10 mouse cellular contexts compared by ENCODE assay signal in the genomic region with DNA sequence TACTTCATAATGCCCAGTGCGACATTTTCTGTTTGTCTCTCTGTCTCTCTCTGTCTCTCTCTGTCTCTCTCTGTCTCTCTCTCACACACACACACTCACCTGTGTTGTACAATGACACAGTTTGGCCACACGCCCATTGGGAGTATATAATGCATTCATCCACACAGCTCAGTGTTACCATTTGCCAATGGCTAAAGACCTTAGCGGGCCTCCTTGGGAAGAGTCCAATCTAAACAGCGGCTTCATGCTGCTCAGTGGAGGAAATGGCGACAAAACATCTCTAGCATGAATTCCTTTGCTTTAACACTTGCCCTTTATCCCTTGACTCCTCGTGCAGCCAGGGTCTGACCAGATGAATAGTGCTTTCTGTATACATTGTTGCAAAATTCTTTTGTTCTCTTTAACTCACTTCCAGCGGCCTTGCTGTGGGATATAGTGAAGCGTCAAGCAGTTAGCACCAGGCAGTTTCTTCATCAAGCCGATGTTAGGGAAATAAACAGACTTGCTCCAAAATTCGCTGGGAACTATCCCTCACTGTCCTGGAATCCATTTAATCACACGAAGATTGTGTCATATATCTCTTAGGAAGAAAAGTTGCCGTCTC. TPM values are rescaled to one million over a fixed set of nuclear protein-coding genes. Genes with fewer than 3 reads are reported as not detected.
DNase-seq lines count a peak whose midpoint lies in the region; ATAC-seq and TF ChIP-seq lines count a peak whose summit lies in the region.
"Had no signal": no experiment of that assay in that cellular context is flagged by ENCODE, and none has a peak within 500 bp of the region (broad histone marks: within the 10 kb centered on the region; RNA-seq: fewer than 3 reads in every experiment).

No protein-coding gene starts in this region.

- DNase-seq in forebrain, postnatal 0 days, result no peak
- no peak for DNase-seq in lung, adult 18-20 months
- DNase-seq in brain, embryonic 14.5 days (ENCODE audit: low read depth), result peak; percentile 59
- DNase-seq in kidney, postnatal 14 days, result peak; percentile 73
- DNase-seq in frontal cortex, postnatal 25 days (ENCODE audit: low spot score in 2 of 2), result no peak
- no peak for DNase-seq in stomach, postnatal 0 days (ENCODE audit: low spot score)

- H3K27me3 ChIP-seq in forebrain, embryonic 12.5 days, result no peaks in the 10 kb centered on the region; the same call in 1 of the 2 replicates
- no peaks in the 10 kb centered on the region for H3K27me3 ChIP-seq in forebrain, postnatal 0 days (ENCODE audit: insufficient read depth, low read length)
- H3K27me3 ChIP-seq in lung, embryonic 15.5 days, result no peaks in the 10 kb centered on the region
- no peaks in the 10 kb centered on the region for H3K27me3 ChIP-seq in stomach, postnatal 0 days (ENCODE audit: control insufficient read depth, insufficient read depth, low read length)
- H3K27me3 ChIP-seq: heart, embryonic 15.5 days; limb, embryonic 13.5 days had no signal

- TF ChIP-seq POLR2A in brain, embryonic 14.5 days (IDR thresholded peaks at IDR 0.05; ENCODE audit: borderline replicate concordance, extremely low read depth, insufficient read depth, insufficient read length, poor library complexity, severe bottlenecking), result no peak

- H3K4me1 ChIP-seq in forebrain, embryonic 12.5 days, result peaks cover 15% of the 10 kb centered on the region
- peaks cover 2% of the 10 kb centered on the region; the same call in 1 of the 2 replicates for H3K4me1 ChIP-seq in forebrain, postnatal 0 days (ENCODE audit: insufficient read depth)
- peaks cover 13% of the 10 kb centered on the region; the same call in 1 of the 2 replicates for H3K4me1 ChIP-seq in lung, embryonic 15.5 days
- no peaks in the 10 kb centered on the region for H3K4me1 ChIP-seq in stomach, postnatal 0 days (replicated peaks; ENCODE audit: control insufficient read depth, insufficient read depth)

- H3K4me2 ChIP-seq in forebrain, embryonic 12.5 days, result no peak overlapping the region
- no peak overlapping the region for H3K4me2 ChIP-seq in forebrain, postnatal 0 days (ENCODE audit: low read depth)
- H3K4me2 ChIP-seq in lung, embryonic 15.5 days, result no peak overlapping the region
- H3K4me2 ChIP-seq in stomach, postnatal 0 days (replicated peaks; ENCODE audit: low read depth), result no peak overlapping the region
- H3K4me2 ChIP-seq: heart, embryonic 15.5 days; limb, embryonic 13.5 days had no signal

- no peak for ATAC-seq in forebrain, embryonic 12.5 days (ENCODE audit: low FRiP score)
- ATAC-seq in forebrain, postnatal 0 days, result no peak
- ATAC-seq in lung, embryonic 15.5 days (ENCODE audit: borderline replicate concordance, extremely low read depth, low FRiP score, low TSS enrichment), result peak; percentile 50; the same call in 1 of the 2 replicates
- no peak; the same call in 1 of the 2 replicates for ATAC-seq in stomach, postnatal 0 days (ENCODE audit: low FRiP score, low TSS enrichment)

- no peak for TF ChIP-seq EP300 in stomach, postnatal 0 days (optimal IDR thresholded peaks at IDR 0.05)

- 0 out of 2 replicates have a peak overlapping the region, but pooled peaks have one; percentile 42 for H3K27ac ChIP-seq in forebrain, embryonic 12.5 days
- H3K27ac ChIP-seq in forebrain, postnatal 0 days (ENCODE audit: low read depth, low read length), result no peak overlapping the region
- H3K27ac ChIP-seq in lung, embryonic 15.5 days, result no peak overlapping the region
- H3K27ac ChIP-seq in stomach, postnatal 0 days (replicated peaks), result no peak overlapping the region
- H3K27ac ChIP-seq: heart, embryonic 15.5 days; limb, embryonic 13.5 days had no signal

- no peaks in the 10 kb centered on the region for H3K36me3 ChIP-seq in forebrain, embryonic 12.5 days (replicated peaks)
- no peaks in the 10 kb centered on the region for H3K36me3 ChIP-seq in forebrain, postnatal 0 days (ENCODE audit: insufficient read depth)
- H3K36me3 ChIP-seq in lung, embryonic 15.5 days, result no peaks in the 10 kb centered on the region
- no peaks in the 10 kb centered on the region for H3K36me3 ChIP-seq in stomach, postnatal 0 days (ENCODE audit: control insufficient read depth, insufficient read depth, low read length)
- H3K36me3 ChIP-seq: heart, embryonic 15.5 days; limb, embryonic 13.5 days had no signal

- TF ChIP-seq CTCF in forebrain, postnatal 0 days (IDR thresholded peaks at IDR 0.05; ENCODE audit: low read depth), result no peak
- TF ChIP-seq CTCF in brain, embryonic 14.5 days (IDR thresholded peaks at IDR 0.05; ENCODE audit: borderline replicate concordance, extremely low read depth, insufficient read depth, insufficient read length), result no peak
- no peak for TF ChIP-seq CTCF in stomach, postnatal 0 days (IDR thresholded peaks at IDR 0.05; ENCODE audit: low read depth)

- no peak overlapping the region for H3K4me3 ChIP-seq in forebrain, embryonic 12.5 days (replicated peaks)
- H3K4me3 ChIP-seq in forebrain, postnatal 0 days (ENCODE audit: low read depth, low read length), result no peak overlapping the region
- H3K4me3 ChIP-seq in lung, embryonic 15.5 days, result no peak overlapping the region
- no peak overlapping the region for H3K4me3 ChIP-seq in stomach, postnatal 0 days (ENCODE audit: low read depth, low read length)
- H3K4me3 ChIP-seq: heart, embryonic 15.5 days; limb, embryonic 13.5 days had no signal

- 42% methylated on average over 12 of the region's 12 CpGs for WGBS in forebrain, embryonic 12.5 days
- WGBS in forebrain, postnatal 0 days, result 33% methylated on average over 12 of the region's 12 CpGs
- 29% methylated on average over 12 of the region's 12 CpGs for WGBS in lung, embryonic 15.5 days
- WGBS in stomach, postnatal 0 days, result 40% methylated on average over 12 of the region's 12 CpGs

- no peak overlapping the region for H3K9ac ChIP-seq in forebrain, embryonic 12.5 days
- H3K9ac ChIP-seq in forebrain, postnatal 0 days, result no peak overlapping the region
- H3K9ac ChIP-seq in lung, embryonic 15.5 days, result no peak overlapping the region
- no peak overlapping the region for H3K9ac ChIP-seq in stomach, postnatal 0 days (ENCODE audit: low read length)
- H3K9ac ChIP-seq: heart, embryonic 15.5 days; limb, embryonic 13.5 days had no signal

- no peaks in the 10 kb centered on the region for H3K9me3 ChIP-seq in forebrain, embryonic 12.5 days
- no peaks in the 10 kb centered on the region for H3K9me3 ChIP-seq in forebrain, postnatal 0 days (ENCODE audit: low read length)
- H3K9me3 ChIP-seq in lung, embryonic 15.5 days, result no peaks in the 10 kb centered on the region
- no peaks in the 10 kb centered on the region for H3K9me3 ChIP-seq in stomach, postnatal 0 days (ENCODE audit: control insufficient read depth, low read length)
- H3K9me3 ChIP-seq: heart, embryonic 15.5 days; limb, embryonic 13.5 days had no signal

RNA-seq across cellular contexts. Expression of a gene that starts 30.1 kb away (rescaled TPM):
- 100 and 101 TPM in 2 replicates for polyA plus RNA-seq in forebrain, embryonic 12.5 days (2016; fragmentation: Nextera tagmentation; extraction: Ambion mirVana)
- 73.3 and 80.8 TPM in 2 replicates for total RNA-seq in forebrain, postnatal 0 days (2014; rRNA removed)
- polyA plus RNA-seq in forebrain, postnatal 0 days (2015; fragmentation: Nextera tagmentation; extraction: Ambion mirVana), result 44.6 and 53.5 TPM in 2 replicates
- 98.0 and 103 TPM in 2 replicates for polyA plus RNA-seq in lung, embryonic 15.5 days (2015; fragmentation: Nextera tagmentation; extraction: Ambion mirVana)
- 58.1 and 74.2 TPM in 2 replicates for polyA plus RNA-seq in brain, embryonic 14.5 days (2012; rRNA removed)
- 48.9 and 49.6 TPM in 2 replicates for polyA plus RNA-seq in stomach, postnatal 0 days (2015; fragmentation: Nextera tagmentation; extraction: Ambion mirVana)

Comparison
In these comparisons a context has a peak if more than half of its experiments do, and no peak if none do; other contexts are left out.
1. DNase-seq: peak in brain, embryonic 14.5 days (single experiment) and kidney, postnatal 14 days (single experiment); none in forebrain, postnatal 0 days (single experiment), lung, adult 18-20 months (0 of 2), frontal cortex, postnatal 25 days (0 of 2) and stomach, postnatal 0 days (single experiment).